Mouse (Mus musculus) regulatory T cell (primary cell): Measurements from ENCODE around the gene Cipc.

Source experiments
- in situ Hi-C: fragments of 300-600 bp; cut with MboI, MseI; formaldehyde crosslinking; loops from one replicate; pipeline ENCODE4 v1.15.1; 2025; ENCODE audit warnings: high pct_unique_total_duplicates

Gene Cipc

GRCm38 (mm10) chr12:86946862-86947574, at the start of gene Cipc:
Gene Cipc, plus strand, starts transcription at chr12:86947043.
- in situ Hi-C loops, result no loop called here

GRCm38 (mm10) chr12:86897769-86898273, 49.0 kb upstream of the Cipc start:
- in situ Hi-C loops, result no loop called here

- in situ Hi-C loops, result no loop called here
Measured at GRCm38 (mm10) chr12:86898448-86898847, 48.4 kb upstream of the Cipc start.

GRCm38 (mm10) chr12:86899461-86900179, 47.2 kb upstream of the Cipc start:
- in situ Hi-C loops, result no loop called here

- in situ Hi-C loops, result no loop called here
Measured at GRCm38 (mm10) chr12:86903828-86904806, 42.7 kb upstream of the Cipc start.

GRCm38 (mm10) chr12:86905203-86905602, 41.6 kb upstream of the Cipc start:
- in situ Hi-C loops, result loop anchor here (5.0 kb wide), 1 partner anchor 108 kb away; no protein-coding TSS in a partner anchor

GRCm38 (mm10) chr12:86905876-86906275, 41.0 kb upstream of the Cipc start:
- in situ Hi-C loops, result loop anchor here (5.0 kb wide), 1 partner anchor 109 kb away; no protein-coding TSS in a partner anchor

- in situ Hi-C loops, result loop anchor here (5.0 kb wide), 1 partner anchor 109 kb away; no protein-coding TSS in a partner anchor
Measured at GRCm38 (mm10) chr12:86906395-86906794, 40.4 kb upstream of the Cipc start.

- in situ Hi-C loops, result no loop called here
Measured at GRCm38 (mm10) chr12:86911482-86911931, 35.3 kb upstream of the Cipc start.

GRCm38 (mm10) chr12:86912335-86913093, 34.3 kb upstream of the Cipc start:
- in situ Hi-C loops, result no loop called here

GRCm38 (mm10) chr12:86914351-86914750, 32.5 kb upstream of the Cipc start:
- in situ Hi-C loops, result no loop called here

GRCm38 (mm10) chr12:86914756-86915155, 32.1 kb upstream of the Cipc start:
- in situ Hi-C loops, result no loop called here

- in situ Hi-C loops, result no loop called here
Measured at GRCm38 (mm10) chr12:86915617-86916016, 31.2 kb upstream of the Cipc start.

GRCm38 (mm10) chr12:86916796-86917573, 29.9 kb upstream of the Cipc start:
- in situ Hi-C loops, result no loop called here

- in situ Hi-C loops, result no loop called here
Measured at GRCm38 (mm10) chr12:86918361-86918967, 28.4 kb upstream of the Cipc start.

GRCm38 (mm10) chr12:86918983-86919722, 27.7 kb upstream of the Cipc start:
- in situ Hi-C loops, result no loop called here

GRCm38 (mm10) chr12:86923837-86924236, 23.0 kb upstream of the Cipc start:
- in situ Hi-C loops, result no loop called here

- in situ Hi-C loops, result no loop called here
Measured at GRCm38 (mm10) chr12:86930934-86931729, 15.7 kb upstream of the Cipc start.
